Mouse (Mus musculus) liver, adult 2 months (tissue): ENCODE data around the gene Vsx1. TPM values are rescaled to one million over a fixed set of nuclear protein-coding genes. Genes with fewer than 3 reads are reported as not detected.

Experiments
- DNase-seq: peaks from one replicate; pipeline ENCODE4 v3.0.0-alpha.2; 2011; ENCODE audit warnings: low read depth, low spot score; ENCODE audit errors: extremely low read depth
- H3K27ac ChIP-seq: fragments of 200-500 bp; replicated peaks from 2 replicates; pipeline ENCODE4 v1.5.1; 2012; ENCODE audit warnings: low read depth, mild to moderate bottlenecking, control low read depth, inconsistent platforms, low read length; ENCODE audit not compliant: insufficient read depth
- H3K27me3 ChIP-seq: fragments of 200-500 bp; 2 replicates; pipeline ENCODE4 v1.6.1; 2012; ENCODE audit warnings: mild to moderate bottlenecking, moderate library complexity, low read length, inconsistent platforms; ENCODE audit not compliant: control insufficient read depth, insufficient read depth
- H3K36me3 ChIP-seq: fragments of 200-500 bp; 2 replicates; pipeline ENCODE4 v1.6.1; 2012; ENCODE audit warnings: low read length, inconsistent platforms; ENCODE audit not compliant: control insufficient read depth, insufficient read depth
- H3K4me1 ChIP-seq: fragments of 200-500 bp; 2 replicates; pipeline ENCODE4 v1.6.1; 2011; ENCODE audit warnings: low read length; ENCODE audit not compliant: control insufficient read depth, insufficient read depth
- H3K4me3 ChIP-seq: fragments of 200-500 bp; 2 replicates; pipeline ENCODE4 v1.5.1; 2011; ENCODE audit warnings: low read depth, mild to moderate bottlenecking, control low read depth, low read length, moderate library complexity; ENCODE audit not compliant: insufficient read depth
- H3K79me2 ChIP-seq: fragments of 200-500 bp; 2 replicates; pipeline ENCODE4 v1.6.1; 2012; ENCODE audit warnings: inconsistent platforms, mild to moderate bottlenecking, low read length, moderate library complexity; ENCODE audit not compliant: control insufficient read depth, insufficient read depth
- H3K9ac ChIP-seq: fragments of 200-500 bp; 2 replicates; pipeline ENCODE4 v1.6.1; 2012; ENCODE audit warnings: low read depth, mild to moderate bottlenecking, control low read depth, inconsistent platforms, low read length
- CTCF ChIP-seq: fragments of 200-500 bp; IDR thresholded peaks from 2 replicates; pipeline ENCODE4 v1.5.1; 2011; ENCODE audit warnings: low read depth, low read length, control low read depth
- POLR2A ChIP-seq: fragments of 200-500 bp; IDR thresholded peaks from 2 replicates; pipeline ENCODE4 v1.6.1; 2011; ENCODE audit warnings: low read length, control low read depth; ENCODE audit not compliant: insufficient read depth; ENCODE audit errors: extremely low read depth
- WGBS: fragments of 180-500 bp; shearing (Covaris S2); methylation state at CpG from one replicate; pipeline ENCODE4 v1.1.7; 2018; 5-methylcytosine and 5-hydroxymethylcytosine counted together
- polyA plus RNA-seq: library from polyadenylated mRNA; depleted of rRNA; stranded (reverse); fragments of >200 nt; gene quantifications from 2 replicates; pipeline ENCODE4 v1.2.3, GENCODE M21; 2012; rRNA removed
- total RNA-seq: library from RNA; depleted of rRNA; stranded (reverse); fragments of >200 nt; gene quantifications from 2 replicates; pipeline ENCODE4 v1.2.3, GENCODE M21; 2014; rRNA removed

Gene Vsx1
- total RNA-seq: not detected in 2 replicates
- not detected in 2 replicates for polyA plus RNA-seq

DNA sequence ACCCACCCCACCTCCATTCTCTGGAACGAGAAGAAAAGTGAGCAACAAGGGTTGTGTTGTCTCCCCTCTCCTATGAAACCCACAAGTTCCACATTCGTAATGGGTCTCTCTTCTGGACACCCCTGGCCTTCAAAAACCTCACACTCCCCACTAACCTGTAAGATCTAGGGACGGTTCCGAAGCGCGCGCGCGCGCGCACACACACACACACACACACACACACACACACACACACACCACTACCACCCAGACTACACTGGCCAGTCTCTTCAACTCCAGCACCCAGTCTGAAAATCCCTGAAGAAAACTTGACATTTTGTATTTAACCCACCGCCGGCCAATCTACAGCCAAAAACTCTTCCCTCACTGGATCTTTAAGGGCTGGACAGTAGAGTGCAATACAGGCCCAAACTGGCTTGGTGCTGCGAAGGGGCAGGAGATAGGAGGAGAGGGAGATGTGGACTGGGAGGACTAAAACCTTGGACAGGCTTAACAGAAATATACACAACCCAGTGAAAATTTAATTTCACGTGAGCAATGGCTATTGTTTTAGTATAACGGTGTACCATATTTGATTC, at the start of gene Vsx1:
Gene Vsx1, minus strand, starts transcription at position 138 of the 578 bp plus-strand sequence.
- no peak for DNase-seq
- Histone ChIP-seq H3K4me1 (no peaks in the 10 kb centered on the region), H3K27me3 (peaks cover 13% of the 10 kb centered on the region; the same call in 1 of the 2 replicates), H3K9ac (no peak within 1 kb of the TSS), H3K79me2 (no peaks in the 10 kb centered on the region), H3K36me3 (no peaks in the 10 kb centered on the region), H3K27ac (no peak within 1 kb of the TSS), H3K4me3 (no peak within 1 kb of the TSS)
- 39% methylated on average over 16 of the region's 16 CpGs for WGBS
- TF ChIP-seq CTCF (no peak), POLR2A (no peak)

DNA sequence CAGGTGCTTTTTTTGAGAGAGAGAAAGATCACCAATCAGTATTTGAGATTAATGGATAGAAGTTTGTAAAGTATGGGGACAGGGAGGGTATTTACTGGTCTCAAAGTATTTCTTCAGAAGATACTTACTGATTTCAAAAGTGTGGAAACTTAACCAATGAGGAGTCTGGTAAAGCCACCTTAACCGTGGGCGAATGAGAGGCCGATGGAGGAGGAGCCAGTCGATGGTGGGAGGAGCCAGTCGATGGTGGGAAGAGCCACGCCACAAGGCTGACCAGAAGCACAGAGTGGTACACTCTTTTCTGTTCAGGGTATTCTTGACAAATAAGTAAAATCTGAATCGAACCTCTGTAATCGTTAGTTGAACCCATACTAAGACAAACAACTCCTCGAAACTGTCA, 48.7 kb upstream of the Vsx1 start:
- 72% methylated on average over 9 of the region's 9 CpGs for WGBS
- no peak for TF ChIP-seq POLR2A
- TF ChIP-seq CTCF: no peak

DNA sequence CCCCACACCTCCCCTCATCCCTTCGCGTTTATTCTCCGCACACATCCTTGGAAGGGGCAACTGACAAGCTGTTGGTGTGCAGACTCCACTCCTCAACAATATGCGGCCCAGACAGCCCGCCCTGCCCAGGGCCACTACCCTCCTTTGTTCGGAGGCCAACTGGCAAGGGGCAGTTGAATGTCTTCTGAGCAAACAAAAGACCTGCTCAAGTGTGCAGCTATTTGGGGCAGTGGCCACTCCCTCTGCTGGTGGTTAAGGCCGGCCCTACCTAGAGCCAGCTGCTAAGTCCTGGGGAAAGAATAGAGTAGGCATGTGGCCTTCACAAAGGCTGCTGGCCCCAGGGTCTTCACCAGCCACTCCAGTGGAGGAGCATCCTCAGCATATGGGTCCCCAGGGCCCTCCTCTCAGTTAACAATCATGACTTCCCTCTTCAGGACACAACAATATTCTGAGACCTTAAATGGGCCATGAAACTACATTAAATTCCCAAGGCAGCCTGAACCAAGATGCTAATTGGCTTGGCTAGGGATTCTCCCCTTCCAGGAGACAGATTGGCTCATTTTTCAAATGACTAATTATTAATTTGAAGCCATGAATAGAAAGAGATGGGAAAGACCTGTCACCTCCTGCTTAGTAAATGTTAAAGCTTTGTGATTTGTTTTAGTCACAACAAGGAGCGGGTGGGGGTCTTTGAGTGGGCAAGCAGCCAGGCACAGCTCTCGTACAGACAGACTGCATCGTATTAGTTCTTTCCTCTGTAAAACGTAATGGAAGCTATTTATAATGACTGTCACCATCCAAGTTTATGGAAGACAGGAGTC, 46.8 kb upstream of the Vsx1 start:
- no peak for TF ChIP-seq CTCF
- TF ChIP-seq POLR2A: no peak
- Histone ChIP-seq H3K4me1 (no peaks in the 10 kb centered on the region), H3K36me3 (no peaks in the 10 kb centered on the region), H3K27me3 (no peaks in the 10 kb centered on the region), H3K9ac (no peak overlapping the region), H3K79me2 (no peaks in the 10 kb centered on the region), H3K27ac (no peak overlapping the region), H3K4me3 (no peak overlapping the region)
- 75% methylated on average over 11 of the region's 11 CpGs for WGBS
- no peak for DNase-seq

More for the DNA sequence above, 48.7 kb upstream of the Vsx1 start:
- no peaks in the 10 kb centered on the region for H3K27me3 ChIP-seq
- H3K4me1 ChIP-seq: no peaks in the 10 kb centered on the region
- no peaks in the 10 kb centered on the region for H3K79me2 ChIP-seq
- no peak for DNase-seq
- no peak overlapping the region for H3K4me3 ChIP-seq
- no peaks in the 10 kb centered on the region for H3K36me3 ChIP-seq
- no peak overlapping the region for H3K27ac ChIP-seq
- no peak overlapping the region for H3K9ac ChIP-seq

DNA sequence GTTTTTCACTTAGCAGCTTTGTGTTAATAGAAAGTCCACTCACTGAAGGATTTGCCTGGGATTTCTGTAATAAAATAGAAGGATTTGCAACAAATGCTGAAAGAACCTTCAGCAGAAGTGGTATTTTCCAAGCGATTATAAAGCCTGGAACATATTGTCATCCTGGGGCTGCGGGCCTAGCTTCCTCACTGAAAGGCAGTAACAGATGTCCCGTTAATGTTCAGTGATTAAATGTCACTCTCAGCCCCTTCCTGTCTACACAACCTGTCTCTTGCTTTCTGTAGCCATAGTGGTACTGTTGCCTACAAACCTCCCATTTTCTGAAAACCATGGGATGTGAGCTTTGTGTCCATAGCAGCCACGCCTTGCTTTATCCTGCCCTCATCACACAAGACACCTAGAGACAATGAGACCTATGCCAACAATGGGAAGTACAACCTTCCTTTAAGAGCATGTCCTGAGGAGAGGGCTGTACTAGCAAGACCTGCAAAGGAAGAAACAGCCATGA, 23.1 kb upstream of the Vsx1 start:
- Histone ChIP-seq H3K79me2 (no peaks in the 10 kb centered on the region), H3K9ac (no peak overlapping the region), H3K36me3 (no peaks in the 10 kb centered on the region), H3K4me3 (no peak overlapping the region), H3K27ac (no peak overlapping the region), H3K27me3 (no peaks in the 10 kb centered on the region), H3K4me1 (no peaks in the 10 kb centered on the region)
- TF ChIP-seq CTCF (no peak), POLR2A (no peak)
- no peak for DNase-seq
- WGBS: 81% methylated on average over 4 of the region's 4 CpGs

GRCm38 (mm10) chr2:150691481-150692170, 2.5 kb upstream of the Vsx1 start:
- no peaks in the 10 kb centered on the region for H3K4me1 ChIP-seq
- no peak for TF ChIP-seq POLR2A
- no peaks in the 10 kb centered on the region for H3K36me3 ChIP-seq
- peaks cover 13% of the 10 kb centered on the region; the same call in 1 of the 2 replicates for H3K27me3 ChIP-seq
- no peak overlapping the region for H3K27ac ChIP-seq
- H3K4me3 ChIP-seq: no peak overlapping the region
- H3K9ac ChIP-seq: no peak overlapping the region
- H3K79me2 ChIP-seq: no peaks in the 10 kb centered on the region
- WGBS: 72% methylated on average over 6 of the region's 6 CpGs
- DNase-seq: no peak
